Mouse (Mus musculus) forelimb bud, embryonic 11.5 days (tissue): ENCODE results near the gene Tns3.

Source experiments
- DNase-seq: peaks from one replicate; pipeline ENCODE4 v3.0.0-alpha.2; 2012; ENCODE audit warnings: low read depth, low spot score

The Tns3 gene

DNA sequence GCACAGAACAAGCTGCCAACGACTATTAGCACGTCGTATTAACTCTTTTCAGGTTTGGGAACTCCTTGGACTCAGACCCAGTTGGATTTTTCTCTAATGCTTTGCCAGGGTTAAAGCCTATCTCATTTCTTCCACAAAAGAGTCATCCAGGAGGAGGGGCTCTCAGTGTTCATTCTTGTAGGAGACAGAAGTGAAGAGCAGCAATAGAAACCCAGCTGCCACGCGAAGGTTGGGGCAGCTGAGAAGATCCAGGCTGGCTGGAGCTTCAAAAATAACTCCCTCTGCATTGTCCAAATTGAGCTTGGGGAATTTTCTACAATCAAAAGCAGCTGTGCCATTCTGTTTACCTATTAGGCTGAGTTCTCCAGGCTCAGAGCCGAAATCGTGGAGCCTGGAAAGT is 16.3 kb upstream of the Tns3 start:
- DNase-seq: no peak

DNA sequence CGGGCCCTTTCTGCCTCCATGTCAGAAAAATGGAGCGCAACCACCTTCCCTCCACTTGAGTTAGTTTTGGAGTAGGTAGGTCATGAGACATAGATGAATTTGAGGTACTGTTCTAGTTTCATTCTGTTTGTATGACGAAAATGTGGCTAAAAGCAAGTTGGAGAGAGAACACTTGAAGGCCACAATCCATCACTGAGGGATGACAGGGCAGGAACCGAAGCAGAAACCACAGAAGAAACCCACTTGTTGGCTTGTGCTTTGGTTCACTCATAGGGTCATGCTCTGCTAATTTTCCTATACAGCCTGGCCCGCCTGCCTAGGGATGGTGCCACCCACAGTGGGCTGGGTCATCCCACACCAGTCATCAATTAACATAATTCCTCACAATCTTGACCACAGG is 14.9 kb upstream of the Tns3 start:
- no peak for DNase-seq

DNA sequence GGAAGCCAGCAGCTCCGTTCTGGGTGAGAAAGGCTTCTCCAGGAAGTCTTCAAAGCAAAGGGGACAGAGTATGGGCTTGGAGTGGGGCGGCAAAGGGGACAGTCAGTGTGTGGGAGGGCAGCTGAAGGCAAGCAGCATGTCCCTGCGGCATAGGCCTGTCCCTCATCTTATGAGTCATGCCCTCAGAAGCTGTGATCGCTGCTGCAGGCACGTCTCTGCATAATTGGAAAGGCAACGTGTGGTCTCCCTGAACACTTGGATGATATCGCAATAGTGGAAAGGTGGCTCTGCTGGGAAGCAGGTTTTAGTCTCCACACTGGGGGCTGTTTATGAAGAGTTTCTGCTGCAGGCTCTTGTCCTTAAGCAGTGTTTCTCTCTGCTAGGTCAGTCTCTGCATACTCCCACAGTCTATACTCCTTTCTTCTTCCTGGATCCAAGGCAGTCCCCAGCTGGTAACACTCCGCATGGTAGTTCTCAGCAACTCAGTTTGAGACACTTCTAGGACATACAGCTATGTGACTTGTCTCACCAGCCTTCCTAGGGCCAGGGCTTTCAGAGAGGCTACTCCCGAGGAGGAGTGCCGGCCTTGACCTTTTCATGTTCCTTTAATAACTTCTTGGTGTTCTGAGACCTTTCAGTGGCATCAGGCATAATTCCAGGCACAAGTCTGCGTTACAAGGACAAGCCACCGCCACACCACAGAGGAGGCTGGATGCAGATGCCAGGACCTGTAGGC is 14.1 kb upstream of the Tns3 start:
- DNase-seq: no peak

DNA sequence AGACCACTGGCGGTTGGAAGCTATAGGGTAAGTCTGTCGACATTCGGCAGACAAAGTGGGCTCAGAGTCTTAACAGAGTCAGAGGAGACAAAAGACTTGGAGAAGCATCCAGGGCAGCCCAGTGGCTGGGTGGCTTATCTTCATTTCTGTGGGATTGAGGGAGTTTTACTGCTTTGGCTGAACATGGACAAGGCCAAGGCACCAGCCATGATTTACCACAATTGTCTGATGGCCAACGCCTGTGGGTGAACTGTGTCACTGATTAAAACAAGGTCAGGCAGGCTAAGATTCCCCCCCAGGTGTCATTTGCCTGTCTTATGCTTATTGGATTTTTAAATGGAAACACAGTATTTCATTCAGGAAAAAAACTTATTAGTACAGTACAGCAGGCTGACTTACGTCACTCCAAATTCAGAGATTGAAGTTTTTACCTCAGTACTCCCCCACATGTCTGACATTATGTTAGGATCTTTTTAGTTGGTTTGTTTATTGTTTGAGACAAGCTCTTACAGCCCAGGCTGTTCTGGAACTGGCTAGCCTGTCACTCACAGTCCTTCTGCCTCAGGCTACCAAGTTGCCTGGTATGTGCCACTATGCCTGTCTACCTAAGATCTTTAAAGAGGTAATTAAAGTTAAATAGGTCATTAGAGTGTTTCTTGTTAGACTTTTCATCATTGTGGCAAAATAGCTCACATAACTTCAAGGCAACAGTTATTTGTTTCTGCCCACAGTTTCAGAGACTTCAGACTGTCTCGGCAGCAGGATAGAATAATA is 11.6 kb upstream of the Tns3 start:
- peak; percentile 62 for DNase-seq

DNA sequence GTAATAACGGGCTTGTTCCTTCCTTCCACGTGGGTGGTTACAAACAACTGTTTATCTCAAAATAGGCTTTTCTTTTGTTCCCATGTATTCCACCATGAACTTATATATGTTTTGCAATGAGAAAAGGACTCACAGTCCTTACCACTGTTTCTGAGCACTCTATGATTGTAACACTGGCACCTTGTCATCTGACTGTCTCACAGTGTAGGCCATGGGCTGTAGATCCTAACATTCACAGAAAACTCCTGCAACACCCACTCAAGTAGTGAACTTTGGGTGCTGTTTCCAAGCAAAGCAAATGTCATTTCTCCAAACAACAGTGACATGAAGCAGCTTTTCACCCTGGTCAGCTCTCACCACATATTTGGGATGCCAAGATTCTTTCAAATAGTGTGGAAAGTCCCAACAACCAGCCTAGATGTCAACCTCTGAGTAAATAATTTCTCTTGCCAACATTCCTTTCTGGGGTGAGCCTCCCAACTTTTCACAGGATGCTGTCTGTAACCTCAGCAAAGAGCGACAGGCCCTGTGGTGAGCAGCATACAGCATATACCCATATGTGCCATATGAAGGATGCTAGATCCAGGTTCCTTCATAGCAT is 10.3 kb upstream of the Tns3 start:
- DNase-seq: no peak

DNA sequence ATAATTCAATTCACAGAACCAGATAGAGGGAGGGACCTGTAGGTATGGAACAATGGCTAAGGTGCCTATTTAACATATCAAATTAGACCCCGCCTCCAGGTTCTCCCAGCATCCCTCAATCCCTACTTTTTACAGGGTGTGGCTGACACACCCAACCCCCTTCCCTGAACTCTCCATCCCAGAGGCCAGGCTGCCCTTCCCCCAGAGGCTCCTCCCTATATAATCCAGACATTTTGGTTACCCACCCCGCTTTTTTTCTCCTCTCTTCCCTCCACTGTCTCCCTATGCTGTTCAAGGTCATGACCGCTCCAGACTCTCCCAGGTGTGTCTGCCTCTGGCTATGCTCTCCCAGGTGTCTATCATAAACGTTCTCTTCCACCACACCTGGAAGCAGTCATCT is 7.4 kb upstream of the Tns3 start:
- DNase-seq: no peak

DNA sequence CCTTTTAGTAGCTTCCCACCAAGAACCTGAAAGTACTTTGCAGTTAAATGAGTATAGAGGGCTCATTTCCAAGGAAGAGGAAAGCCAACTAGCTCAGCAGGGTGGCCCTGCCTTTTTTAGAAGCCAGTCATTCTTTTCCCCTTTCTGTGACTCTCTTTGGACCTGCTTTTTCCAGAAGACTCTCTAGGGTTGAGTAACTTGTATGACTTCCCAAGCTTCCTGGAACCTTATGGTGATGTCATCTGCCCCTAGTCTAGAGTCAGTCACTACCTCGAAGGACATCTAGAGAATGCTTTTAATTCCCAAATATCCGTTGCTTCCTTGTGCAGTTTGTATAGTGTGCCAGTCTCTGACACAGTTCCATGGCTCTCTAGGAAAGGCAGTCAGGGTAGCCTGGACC is 4.8 kb upstream of the Tns3 start:
- no peak for DNase-seq

DNA sequence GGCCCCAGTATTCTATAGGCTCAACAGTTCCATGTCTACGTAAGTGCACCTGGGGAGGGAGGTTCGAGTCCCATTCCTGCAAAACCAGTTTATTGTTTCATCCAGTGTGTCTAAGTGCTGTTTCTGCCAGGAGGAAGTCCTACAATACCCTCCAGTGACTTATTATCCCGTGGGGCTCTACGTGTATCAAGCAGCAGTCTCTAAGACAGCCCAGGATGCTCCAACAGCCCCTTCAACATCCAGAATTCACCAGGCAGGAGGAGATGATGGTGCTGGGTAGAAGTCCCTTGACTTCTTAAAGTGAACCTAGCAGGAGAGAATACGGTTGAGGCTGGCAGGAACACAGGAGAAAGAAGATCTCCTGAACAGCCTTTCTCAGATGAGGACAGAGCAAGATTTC is 462 bp upstream of the Tns3 start:
- DNase-seq: no peak

DNA sequence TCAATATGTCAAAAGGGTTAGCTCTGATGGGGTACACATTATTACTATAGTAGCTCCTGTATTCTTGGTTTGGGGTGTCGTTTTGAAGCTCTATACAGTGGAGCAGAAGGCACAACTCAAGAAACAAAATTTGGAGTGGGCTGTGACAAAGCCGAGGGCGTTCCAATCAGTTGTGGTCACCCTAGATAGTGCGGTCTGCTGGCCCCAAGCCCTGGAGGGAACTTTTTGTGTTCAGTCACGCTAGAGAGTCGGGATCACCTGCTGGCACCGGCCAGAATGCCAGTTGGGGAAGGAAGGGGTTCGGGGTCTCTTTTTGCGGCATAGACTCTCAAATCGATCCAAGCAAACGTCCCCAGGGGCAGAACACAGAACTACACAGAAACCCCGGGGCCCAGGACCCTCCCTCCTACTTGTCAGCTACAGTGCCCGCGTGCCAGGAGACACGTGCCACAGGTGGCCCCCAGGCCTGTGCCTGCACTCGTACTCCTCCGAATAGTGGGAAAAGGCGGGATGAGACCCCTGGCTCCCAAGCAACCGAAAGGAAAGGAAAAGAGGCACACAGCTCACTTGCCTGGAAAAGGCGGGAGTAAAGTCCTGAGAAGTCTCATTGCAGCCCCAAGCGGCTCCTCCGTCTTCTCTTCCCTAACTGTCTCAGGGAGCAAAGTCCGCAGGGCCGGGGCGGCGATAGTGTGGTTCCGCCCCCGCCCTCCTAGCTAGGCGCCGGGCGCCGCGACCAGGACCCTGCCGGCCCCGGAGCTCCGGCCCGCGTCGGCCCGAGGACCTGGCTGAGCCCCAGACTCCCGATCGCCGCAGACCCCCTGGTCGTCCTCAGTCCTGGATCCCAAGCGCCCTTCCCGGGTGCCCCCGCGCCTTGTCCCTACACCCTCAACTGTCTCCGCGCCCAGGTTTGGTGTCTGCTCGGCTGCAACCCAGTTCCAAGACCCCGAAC is 617 bp downstream of the Tns3 start:
- peak; percentile 46 for DNase-seq

DNA sequence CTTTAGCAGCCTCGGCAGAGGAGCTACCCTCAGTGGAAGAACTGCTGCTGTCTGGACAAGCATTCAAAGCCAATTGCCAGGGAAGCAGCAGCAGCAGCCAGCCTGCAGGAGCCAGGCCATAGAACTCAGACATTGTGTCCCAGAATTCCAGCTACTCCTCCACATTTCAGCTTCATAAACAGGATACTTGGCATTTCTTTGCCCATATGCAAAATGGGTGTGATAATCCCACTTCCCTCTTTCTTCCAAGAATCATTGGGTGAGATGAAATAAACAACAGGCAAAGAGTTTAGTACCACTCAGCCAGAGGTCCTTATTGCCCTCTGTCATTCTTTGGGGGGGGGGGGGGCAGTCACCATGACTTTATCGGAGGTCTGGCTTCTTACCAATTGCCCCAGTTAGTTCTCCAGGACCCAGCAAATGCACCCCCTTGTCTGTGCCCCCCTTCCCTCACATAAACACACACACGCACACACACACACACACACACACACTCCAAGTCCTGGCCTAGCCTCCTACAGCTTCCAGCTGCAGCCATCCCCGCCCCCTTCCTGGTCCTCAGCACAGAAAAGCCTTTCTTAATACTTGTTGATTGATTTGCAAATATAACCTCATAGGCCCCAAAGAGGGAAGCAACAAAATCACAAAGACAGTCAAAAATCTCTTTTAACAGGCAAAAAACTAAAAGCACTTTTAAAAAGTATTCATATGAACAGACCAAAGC is 1.5 kb downstream of the Tns3 start:
- no peak for DNase-seq

DNA sequence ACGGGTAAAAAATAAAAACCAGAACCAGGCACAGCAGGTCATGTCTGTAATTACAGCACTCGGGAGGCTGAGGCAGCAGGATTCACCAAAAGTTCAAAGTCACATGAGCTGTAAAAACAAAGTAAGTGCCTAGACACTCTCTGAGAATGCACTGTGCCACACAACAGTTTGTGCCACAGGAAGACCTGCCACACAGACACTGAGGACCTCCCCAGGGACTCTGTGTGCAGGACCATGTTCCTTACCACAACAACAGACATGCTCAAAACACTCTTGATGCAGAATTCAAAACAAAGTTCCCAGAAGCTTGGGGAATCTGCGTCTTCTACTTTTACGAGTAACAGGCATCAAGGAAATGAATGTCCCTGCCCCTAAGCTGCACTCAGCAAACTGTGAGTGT is 3.4 kb downstream of the Tns3 start:
- DNase-seq: no peak

DNA sequence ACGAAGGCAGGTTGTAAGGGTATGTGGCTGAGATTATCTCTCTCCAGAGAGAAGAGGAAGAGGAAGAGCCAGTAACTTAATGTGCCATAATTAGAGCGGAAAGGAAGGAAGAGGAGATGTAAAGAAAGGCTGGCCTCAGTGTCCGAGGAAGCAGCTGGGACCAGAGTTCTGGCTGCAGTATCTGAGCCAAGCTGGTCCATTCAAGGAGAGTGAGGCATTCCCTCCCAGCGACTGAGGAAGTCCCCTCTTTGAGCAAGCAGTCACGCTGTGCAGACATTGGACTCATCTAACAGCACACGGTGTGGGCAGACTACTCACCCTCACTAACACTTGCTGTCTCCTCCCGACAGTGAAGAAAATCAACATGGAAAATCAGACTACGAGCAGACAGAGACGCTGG is 4.5 kb downstream of the Tns3 start:
- no peak for DNase-seq

DNA sequence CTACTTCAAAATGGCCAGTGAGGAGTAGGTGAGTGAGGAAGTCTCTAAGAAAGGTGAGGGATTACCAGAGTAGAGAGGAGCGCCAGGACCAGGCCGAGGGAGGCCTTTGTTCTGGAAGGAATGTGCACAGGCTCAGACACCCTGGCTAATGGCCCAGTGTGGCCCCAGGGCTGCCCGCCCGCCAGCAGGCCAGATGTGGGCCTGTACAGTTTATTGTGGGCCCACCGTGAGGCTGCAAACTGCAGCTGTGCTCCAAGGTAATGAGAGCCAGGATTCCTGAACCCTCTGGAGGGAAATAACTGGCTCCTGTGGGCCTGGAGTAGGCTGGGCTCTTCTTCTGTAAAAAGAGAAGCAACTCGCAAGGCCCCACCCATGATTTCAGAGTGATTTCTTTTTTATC is 5.3 kb downstream of the Tns3 start:
- peak; percentile 90 for DNase-seq

DNA sequence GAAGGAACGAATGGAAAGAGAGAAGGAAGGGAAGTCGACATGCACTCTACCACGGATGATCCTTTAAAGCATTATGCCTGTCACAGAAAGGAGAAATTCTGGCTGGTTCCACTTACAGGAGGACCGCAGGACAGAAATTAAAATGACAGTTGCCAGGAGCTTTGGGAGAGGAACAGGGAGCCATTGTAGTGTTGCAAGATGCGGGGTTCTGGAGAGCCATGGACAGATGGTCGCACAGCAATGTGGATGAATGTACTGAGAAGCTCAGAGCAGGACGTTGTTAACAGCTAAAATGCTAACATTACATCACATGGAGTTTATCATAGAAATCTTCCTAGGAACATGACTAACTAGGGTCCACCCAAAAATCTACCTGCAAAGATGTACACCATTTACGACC is 6.8 kb downstream of the Tns3 start:
- DNase-seq: no peak

DNA sequence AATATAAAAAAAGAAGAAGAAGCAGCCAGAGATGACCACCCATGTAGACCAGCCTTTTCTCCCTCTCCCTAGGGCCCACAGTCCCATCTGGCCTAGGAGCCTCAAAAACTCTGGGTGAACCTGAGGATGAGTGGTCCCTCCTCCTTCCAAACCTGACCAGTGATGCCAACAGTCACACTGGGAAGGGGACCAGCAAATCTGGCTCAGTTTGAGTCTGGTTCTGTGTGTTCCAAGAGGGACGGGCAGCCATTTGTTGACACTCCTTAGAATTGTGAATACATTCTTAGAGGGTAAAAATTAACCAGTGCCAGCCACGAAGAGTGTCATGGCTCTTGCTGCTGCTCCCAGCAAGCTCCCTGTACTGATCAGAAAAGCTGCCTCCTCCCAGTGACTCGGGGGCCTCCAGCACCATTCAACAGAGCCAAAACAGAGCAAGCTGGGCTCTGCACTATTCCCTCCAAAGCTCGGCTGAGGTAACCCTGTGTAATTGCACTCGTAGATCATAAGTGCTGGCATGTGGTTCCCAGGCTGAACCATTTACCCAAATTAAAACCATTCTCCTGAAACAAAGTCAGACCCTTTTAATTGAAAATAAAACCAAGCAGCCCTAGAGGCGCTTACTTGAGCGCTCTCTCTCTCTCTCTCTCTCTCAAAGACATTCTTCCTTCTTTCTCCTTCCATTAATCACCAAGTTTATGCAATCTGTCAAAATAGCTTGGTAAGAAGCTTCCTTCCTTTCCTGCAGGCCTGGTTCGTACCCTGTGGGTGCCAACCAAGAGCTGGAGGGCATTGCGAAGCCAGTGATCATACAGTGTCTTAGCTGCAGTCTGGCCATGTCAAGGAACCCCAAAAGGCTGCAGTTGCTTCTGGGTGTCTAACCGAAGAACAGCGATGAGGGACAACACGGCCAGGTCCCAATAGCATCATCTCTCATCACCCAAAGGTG is 7.6 kb downstream of the Tns3 start:
- DNase-seq: peak; percentile 93

DNA sequence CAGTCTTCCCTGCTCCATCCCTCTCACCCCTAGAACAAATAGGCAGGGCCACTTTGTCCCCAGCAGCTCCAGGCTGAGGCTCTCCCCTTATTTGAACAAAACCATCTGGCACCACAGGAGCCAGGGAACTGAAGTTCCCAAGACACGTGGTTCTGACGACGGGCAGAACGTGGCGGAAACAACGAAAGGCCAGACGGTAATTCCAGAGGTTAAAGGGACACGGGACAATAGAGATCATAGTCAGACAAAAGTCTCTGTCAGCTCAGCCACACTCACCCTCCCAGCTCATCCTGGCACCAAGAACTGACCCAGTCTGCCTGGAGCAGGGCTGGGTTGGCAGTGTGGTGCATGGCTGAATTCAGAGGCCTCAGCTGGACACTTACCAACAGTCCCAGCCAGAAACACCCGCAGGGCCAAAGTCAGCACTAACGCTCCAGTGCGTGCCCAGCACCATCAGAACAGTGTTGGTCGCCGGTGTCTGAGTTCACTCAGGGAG is 10.5 kb downstream of the Tns3 start:
- DNase-seq: no peak

DNA sequence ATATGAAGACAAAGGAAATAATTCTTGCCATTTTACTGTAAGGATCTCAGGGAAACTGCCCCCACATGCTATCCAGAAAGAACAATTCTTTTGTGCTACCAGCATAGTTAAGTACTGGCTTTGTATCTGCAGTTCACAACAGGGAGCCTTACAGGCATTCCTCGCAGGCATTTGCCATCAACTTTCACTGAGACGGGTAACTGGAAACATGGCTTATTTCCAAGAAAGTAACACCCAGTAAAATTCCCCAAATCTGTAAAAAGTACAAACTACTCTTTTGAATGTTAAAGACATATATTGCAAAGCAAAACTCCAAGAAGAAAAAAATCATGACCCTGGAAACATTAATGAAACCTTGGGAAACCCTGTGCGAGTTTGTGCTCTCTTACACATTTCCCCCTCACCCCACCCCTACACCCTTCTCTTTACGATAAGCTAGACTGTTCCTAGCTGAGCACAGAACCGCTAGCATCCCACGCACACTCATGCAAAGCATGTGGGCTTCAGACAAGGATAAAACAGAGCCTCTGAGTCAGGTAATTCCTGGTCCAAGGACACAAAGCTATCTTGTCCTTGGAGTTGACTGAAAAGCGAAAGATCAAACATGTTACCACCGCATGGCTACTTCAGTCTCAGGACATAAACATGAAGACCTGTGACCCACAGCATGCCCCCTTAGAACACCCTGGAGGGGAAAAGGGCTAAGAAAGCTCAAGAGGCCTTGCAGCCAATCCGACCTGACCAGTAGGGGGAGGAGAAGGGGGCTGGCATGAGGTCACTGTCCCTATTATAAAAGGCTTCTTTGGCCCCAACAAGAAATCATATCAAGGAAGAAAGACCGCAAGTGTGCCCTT is 11.3 kb downstream of the Tns3 start:
- DNase-seq: peak; percentile 46

DNA sequence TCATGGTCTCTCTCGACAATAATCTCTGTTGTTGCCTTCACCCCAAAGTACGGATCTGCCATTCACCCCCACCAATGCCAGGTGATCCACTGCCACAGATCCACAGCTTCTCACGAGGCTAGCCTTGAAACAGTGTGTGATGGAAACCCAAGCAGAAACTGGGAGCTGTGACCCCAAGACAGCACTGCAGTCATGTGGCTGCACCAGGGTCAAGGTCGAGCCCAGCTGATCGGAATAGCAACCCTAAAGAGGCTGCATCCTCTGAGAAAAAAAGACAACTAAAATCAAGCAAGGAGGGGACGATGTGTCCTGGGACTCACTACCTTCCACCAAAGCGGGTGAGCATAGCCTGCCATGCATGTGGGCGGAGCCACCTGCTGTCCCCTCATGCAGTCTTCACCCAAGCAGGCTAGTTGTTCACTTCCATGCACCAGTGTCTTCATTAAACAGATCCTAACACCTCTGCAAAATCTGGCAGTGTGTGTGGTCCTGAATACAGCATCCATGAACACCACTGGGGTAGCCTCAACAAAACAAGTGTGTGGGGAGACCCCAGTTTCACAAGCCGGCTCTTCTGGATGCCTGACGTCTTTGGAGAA is 12.1 kb downstream of the Tns3 start:
- DNase-seq: no peak
